Mouse (Mus musculus): ENCODE results near the gene Cutal. TPM values are rescaled to one million over a fixed set of nuclear protein-coding genes. Genes with fewer than 3 reads are reported as not detected.

Cutal gene
- polyA plus RNA-seq, 1 experiment from 2014 or later = 5.8 TPM

GRCm38 (mm10) chr2:34899682-34900081 is 25.5 kb downstream of the Cutal start:
- Histone ChIP-seq H3K4me3 (ENCODE audit: low read length) (no peak overlapping the region), H3K9me3 (ENCODE audit: control insufficient read depth, low read length) (no peaks in the 10 kb centered on the region), H3K4me2 (replicated peaks; ENCODE audit: low read depth, low read length) (no peak overlapping the region), H3K27me3 (ENCODE audit: control insufficient read depth, insufficient read depth, low read length) (no peaks in the 10 kb centered on the region), H3K27ac (ENCODE audit: low read depth, low read length) (no peak overlapping the region), H3K9ac (ENCODE audit: low read depth, low read length) (no peak overlapping the region), H3K36me3 (ENCODE audit: control insufficient read depth, insufficient read depth, low read length) (peaks cover 55% of the 10 kb centered on the region), H3K4me1 (ENCODE audit: control insufficient read depth, insufficient read depth, low read length) (peaks cover 7% of the 10 kb centered on the region; the same call in 1 of the 2 replicates)
- WGBS = 78% methylated on average over 11 of the region's 11 CpGs
- no peak for ATAC-seq (ENCODE audit: low FRiP score, low TSS enrichment)

- Histone ChIP-seq H3K4me3 (ENCODE audit: low read length) (no peak overlapping the region), H3K27ac (ENCODE audit: low read depth, low read length) (no peak overlapping the region), H3K4me1 (ENCODE audit: control insufficient read depth, insufficient read depth, low read length) (peaks cover 7% of the 10 kb centered on the region; the same call in 1 of the 2 replicates), H3K9ac (ENCODE audit: low read depth, low read length) (no peak overlapping the region), H3K4me2 (replicated peaks; ENCODE audit: low read depth, low read length) (no peak overlapping the region), H3K27me3 (ENCODE audit: control insufficient read depth, insufficient read depth, low read length) (no peaks in the 10 kb centered on the region), H3K36me3 (ENCODE audit: control insufficient read depth, insufficient read depth, low read length) (peaks cover 48% of the 10 kb centered on the region), H3K9me3 (ENCODE audit: control insufficient read depth, low read length) (no peaks in the 10 kb centered on the region)
- ATAC-seq (ENCODE audit: low FRiP score, low TSS enrichment) = no peak
- 94% methylated on average over 1 of the region's 1 CpGs for WGBS
These were observed 26.2 kb downstream of the Cutal start for GRCm38 (mm10) chr2:34900412-34900811.

GRCm38 (mm10) chr2:34901726-34902125 is 27.5 kb downstream of the Cutal start:
- no peak overlapping the region for H3K4me3 ChIP-seq (ENCODE audit: low read length)
- no peak for ATAC-seq (ENCODE audit: low FRiP score, low TSS enrichment)
- H3K27me3 ChIP-seq (ENCODE audit: control insufficient read depth, insufficient read depth, low read length) = no peaks in the 10 kb centered on the region
- H3K9ac ChIP-seq (ENCODE audit: low read depth, low read length) = no peak overlapping the region
- WGBS = 81% methylated on average over 4 of the region's 4 CpGs
- peaks cover 38% of the 10 kb centered on the region for H3K36me3 ChIP-seq (ENCODE audit: control insufficient read depth, insufficient read depth, low read length)
- no peaks in the 10 kb centered on the region for H3K9me3 ChIP-seq (ENCODE audit: control insufficient read depth, low read length)
- no peak overlapping the region for H3K4me2 ChIP-seq (replicated peaks; ENCODE audit: low read depth, low read length)
- H3K4me1 ChIP-seq (ENCODE audit: control insufficient read depth, insufficient read depth, low read length) = peaks cover 7% of the 10 kb centered on the region; the same call in 1 of the 2 replicates
- no peak overlapping the region for H3K27ac ChIP-seq (ENCODE audit: low read depth, low read length)

- Histone ChIP-seq H3K4me1 (ENCODE audit: control insufficient read depth, insufficient read depth, low read length) (peaks cover 7% of the 10 kb centered on the region; the same call in 1 of the 2 replicates), H3K9me3 (ENCODE audit: control insufficient read depth, low read length) (no peaks in the 10 kb centered on the region), H3K27ac (ENCODE audit: low read depth, low read length) (no peak overlapping the region), H3K9ac (ENCODE audit: low read depth, low read length) (no peak overlapping the region), H3K36me3 (ENCODE audit: control insufficient read depth, insufficient read depth, low read length) (peaks cover 34% of the 10 kb centered on the region; the same call in 1 of the 2 replicates), H3K4me2 (replicated peaks; ENCODE audit: low read depth, low read length) (no peak overlapping the region), H3K4me3 (ENCODE audit: low read length) (no peak overlapping the region), H3K27me3 (ENCODE audit: control insufficient read depth, insufficient read depth, low read length) (no peaks in the 10 kb centered on the region)
- 90% methylated on average over 6 of the region's 6 CpGs for WGBS
- ATAC-seq (ENCODE audit: low FRiP score, low TSS enrichment) = no peak
These were observed 28.5 kb downstream of the Cutal start for GRCm38 (mm10) chr2:34902731-34903130.

GRCm38 (mm10) chr2:34903191-34903590 is 29.0 kb downstream of the Cutal start:
- no peak overlapping the region for H3K9ac ChIP-seq (ENCODE audit: low read depth, low read length)
- H3K27ac ChIP-seq (ENCODE audit: low read depth, low read length) = no peak overlapping the region
- WGBS = 88% methylated on average over 7 of the region's 7 CpGs
- no peak overlapping the region for H3K4me3 ChIP-seq (ENCODE audit: low read length)
- no peaks in the 10 kb centered on the region for H3K27me3 ChIP-seq (ENCODE audit: control insufficient read depth, insufficient read depth, low read length)
- H3K4me1 ChIP-seq (ENCODE audit: control insufficient read depth, insufficient read depth, low read length) = peaks cover 4% of the 10 kb centered on the region; the same call in 1 of the 2 replicates
- H3K36me3 ChIP-seq (ENCODE audit: control insufficient read depth, insufficient read depth, low read length) = peaks cover 34% of the 10 kb centered on the region; the same call in 1 of the 2 replicates
- no peaks in the 10 kb centered on the region for H3K9me3 ChIP-seq (ENCODE audit: control insufficient read depth, low read length)
- ATAC-seq (ENCODE audit: low FRiP score, low TSS enrichment) = no peak
- no peak overlapping the region for H3K4me2 ChIP-seq (replicated peaks; ENCODE audit: low read depth, low read length)

GRCm38 (mm10) chr2:34903652-34904405 is 29.6 kb downstream of the Cutal start:
- WGBS = 73% methylated on average over 4 of the region's 4 CpGs
- no peak overlapping the region for H3K27ac ChIP-seq (ENCODE audit: low read depth, low read length)
- H3K9me3 ChIP-seq (ENCODE audit: control insufficient read depth, low read length) = no peaks in the 10 kb centered on the region
- H3K27me3 ChIP-seq (ENCODE audit: control insufficient read depth, insufficient read depth, low read length) = no peaks in the 10 kb centered on the region
- no peak overlapping the region for H3K9ac ChIP-seq (ENCODE audit: low read depth, low read length)
- no peak for ATAC-seq (ENCODE audit: low FRiP score, low TSS enrichment)
- no peak overlapping the region for H3K4me2 ChIP-seq (replicated peaks; ENCODE audit: low read depth, low read length)
- H3K36me3 ChIP-seq (ENCODE audit: control insufficient read depth, insufficient read depth, low read length) = peaks cover 30% of the 10 kb centered on the region; the same call in 1 of the 2 replicates
- H3K4me3 ChIP-seq (ENCODE audit: low read length) = no peak overlapping the region
- H3K4me1 ChIP-seq (ENCODE audit: control insufficient read depth, insufficient read depth, low read length) = peaks cover 4% of the 10 kb centered on the region; the same call in 1 of the 2 replicates

GRCm38 (mm10) chr2:34904849-34905542 is 30.8 kb downstream of the Cutal start:
- Histone ChIP-seq H3K27ac (ENCODE audit: low read depth, low read length) (no peak overlapping the region), H3K9me3 (ENCODE audit: control insufficient read depth, low read length) (no peaks in the 10 kb centered on the region), H3K4me1 (ENCODE audit: control insufficient read depth, insufficient read depth, low read length) (peaks cover 4% of the 10 kb centered on the region; the same call in 1 of the 2 replicates), H3K27me3 (ENCODE audit: control insufficient read depth, insufficient read depth, low read length) (no peaks in the 10 kb centered on the region), H3K4me3 (ENCODE audit: low read length) (peak overlapping the region; percentile 23), H3K36me3 (ENCODE audit: control insufficient read depth, insufficient read depth, low read length) (peaks cover 27% of the 10 kb centered on the region; the same call in 1 of the 2 replicates), H3K9ac (ENCODE audit: low read depth, low read length) (no peak overlapping the region), H3K4me2 (replicated peaks; ENCODE audit: low read depth, low read length) (peak overlapping the region; percentile 46)
- WGBS = 1% methylated on average over 34 of the region's 34 CpGs
- peak; percentile 96 for ATAC-seq (ENCODE audit: low FRiP score, low TSS enrichment)

GRCm38 (mm10) chr2:34906426-34906825 is 32.2 kb downstream of the Cutal start:
- H3K9ac ChIP-seq (ENCODE audit: low read depth, low read length) = no peak overlapping the region
- H3K4me2 ChIP-seq (replicated peaks; ENCODE audit: low read depth, low read length) = no peak overlapping the region
- no peak overlapping the region for H3K27ac ChIP-seq (ENCODE audit: low read depth, low read length)
- H3K4me1 ChIP-seq (ENCODE audit: control insufficient read depth, insufficient read depth, low read length) = peaks cover 4% of the 10 kb centered on the region
- 69% methylated on average over 6 of the region's 6 CpGs for WGBS
- no peak overlapping the region for H3K4me3 ChIP-seq (ENCODE audit: low read length)
- no peaks in the 10 kb centered on the region for H3K9me3 ChIP-seq (ENCODE audit: control insufficient read depth, low read length)
- no peaks in the 10 kb centered on the region for H3K27me3 ChIP-seq (ENCODE audit: control insufficient read depth, insufficient read depth, low read length)
- H3K36me3 ChIP-seq (ENCODE audit: control insufficient read depth, insufficient read depth, low read length) = peaks cover 31% of the 10 kb centered on the region; the same call in 1 of the 2 replicates
- no peak for ATAC-seq (ENCODE audit: low FRiP score, low TSS enrichment)
